Mouse (Mus musculus) layer of hippocampus, postnatal 36 days (tissue): ENCODE measurements at regions not wholly inside any gene's neighbourhood (a gene's known extent, or its start where the extent isn't known, plus 50 kb on each side); places are given as distances from the start of the nearest gene placed in this dataset.

Source experiments
- DNase-seq, 2 experiments: peaks; one replicate each; pipeline ENCODE4 v3.0.0; 2022

DNA sequence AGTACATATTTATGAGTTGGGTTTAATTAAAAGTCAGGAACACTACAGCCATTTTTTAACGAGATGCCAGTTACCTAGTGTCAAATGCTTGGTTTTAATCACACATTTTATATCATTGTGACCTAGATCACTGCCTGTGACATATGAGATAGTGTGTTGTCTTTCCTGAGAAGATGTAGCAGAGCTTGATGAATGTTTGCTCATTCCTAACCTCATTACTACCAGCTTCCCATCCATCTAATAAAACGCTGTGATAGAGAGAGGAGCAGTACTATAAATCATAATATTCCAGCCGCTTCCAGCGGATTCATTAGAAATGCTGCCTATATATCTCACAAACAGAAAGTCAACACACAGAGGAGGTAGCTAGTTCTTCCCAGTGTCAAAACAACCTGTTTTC, 163.6 kb downstream of the Aldoart1 start:
- DNase-seq = no peak

DNA sequence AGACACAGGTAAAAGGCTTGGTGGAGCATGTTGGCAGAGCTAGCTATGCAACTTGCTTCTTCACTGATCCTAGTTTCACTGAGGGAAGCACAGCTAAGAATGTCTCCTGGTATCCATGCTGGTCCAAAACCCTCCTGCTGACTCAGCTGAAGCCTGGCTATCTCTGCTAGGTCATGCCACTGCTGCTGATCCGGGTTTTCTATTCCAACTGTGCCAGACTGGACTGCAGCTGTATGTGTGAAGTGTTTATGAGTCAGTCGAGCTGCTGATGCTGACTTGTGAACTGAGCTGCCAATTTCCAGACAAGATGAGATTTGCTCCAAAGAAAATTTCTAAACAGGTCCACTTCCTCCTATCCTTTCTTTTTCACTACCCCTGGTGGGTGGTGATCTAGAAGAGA, 178.4 kb downstream of the Aldoart1 start:
- no peak for DNase-seq

DNA sequence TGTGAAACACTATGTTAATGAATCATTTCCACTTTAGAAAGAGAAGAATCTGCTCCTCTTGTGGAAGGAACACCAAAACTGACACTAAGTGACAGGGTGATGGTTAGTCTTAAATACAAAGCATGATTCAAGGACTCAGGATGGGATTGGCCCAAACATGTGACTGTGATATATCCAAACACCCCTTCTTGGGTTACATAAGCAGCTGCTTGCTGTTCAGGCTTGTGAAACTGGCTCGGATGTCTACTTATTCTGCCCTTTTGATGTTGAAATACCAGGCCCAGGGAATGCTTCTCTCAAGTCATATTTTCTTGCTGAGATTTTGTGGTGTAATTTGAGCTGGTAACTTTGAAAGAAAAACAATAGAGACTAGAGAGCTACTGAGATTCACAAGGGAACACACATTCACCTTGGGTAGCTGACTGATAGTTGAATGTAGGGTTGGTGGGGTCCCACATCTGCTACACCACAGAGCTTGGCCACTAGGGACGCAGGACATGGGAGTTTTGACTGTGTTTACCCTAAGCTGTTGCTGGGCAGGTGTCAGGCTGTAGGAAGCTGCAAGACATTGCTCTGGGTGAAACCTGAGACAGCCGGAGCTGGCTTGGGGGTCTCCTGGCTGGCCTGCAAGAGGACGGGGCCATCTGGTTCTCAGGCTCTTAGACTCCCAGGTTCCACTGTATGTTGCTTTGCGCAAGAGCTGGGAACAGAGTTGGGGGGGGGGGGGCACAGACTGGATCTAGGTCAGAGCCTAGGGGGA, 180.6 kb downstream of the Aldoart1 start:
- DNase-seq = no peak

DNA sequence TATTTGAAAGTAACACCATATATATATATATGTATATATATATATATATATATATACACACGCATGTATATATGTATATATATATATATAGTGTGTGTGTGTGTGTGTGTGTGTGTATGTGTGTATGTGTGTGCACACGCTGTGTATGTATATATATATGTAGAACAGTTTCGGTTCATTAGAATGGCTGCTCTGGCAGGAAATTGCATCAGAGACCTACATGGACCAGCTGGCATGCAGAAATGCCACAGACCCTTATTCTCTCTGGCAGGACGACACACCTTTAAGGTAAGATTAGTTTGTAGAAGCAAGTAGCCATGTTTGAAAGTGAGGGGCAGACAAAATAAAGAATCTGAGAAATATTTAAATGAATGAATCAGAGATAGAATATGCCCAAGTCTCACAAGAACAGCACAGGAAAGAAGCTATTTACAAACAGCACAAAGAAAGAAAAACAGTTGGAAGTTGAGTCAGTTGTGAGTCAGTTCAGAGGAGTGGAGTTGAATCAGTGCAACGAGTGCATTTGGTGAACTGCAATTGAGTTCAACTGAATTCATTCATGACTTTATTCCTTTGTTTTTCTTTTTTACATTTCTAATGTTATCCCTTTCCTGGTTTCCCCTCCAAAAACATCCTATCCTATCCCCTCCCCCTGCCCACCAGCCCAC, 182.5 kb downstream of the Aldoart1 start:
- DNase-seq = no peak

DNA sequence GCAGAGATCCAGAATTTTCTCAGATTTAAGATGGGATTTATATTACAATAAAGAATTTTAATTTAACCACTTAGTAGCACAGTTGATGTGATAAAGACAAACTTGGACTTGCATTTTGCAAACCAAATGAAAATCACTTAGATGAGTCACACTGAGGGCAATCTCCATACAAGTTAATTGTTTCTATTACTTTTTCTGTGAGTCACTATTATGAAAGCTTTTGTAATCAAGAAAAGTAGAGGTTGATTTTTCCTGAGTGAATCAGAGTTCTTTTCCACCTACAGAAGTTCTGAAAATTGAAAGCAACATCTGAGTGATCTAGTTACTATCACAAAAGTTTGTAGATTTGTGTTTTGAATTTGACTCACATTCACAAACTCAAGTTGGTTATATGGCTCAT, 188.1 kb downstream of the Aldoart1 start:
- no peak for DNase-seq

DNA sequence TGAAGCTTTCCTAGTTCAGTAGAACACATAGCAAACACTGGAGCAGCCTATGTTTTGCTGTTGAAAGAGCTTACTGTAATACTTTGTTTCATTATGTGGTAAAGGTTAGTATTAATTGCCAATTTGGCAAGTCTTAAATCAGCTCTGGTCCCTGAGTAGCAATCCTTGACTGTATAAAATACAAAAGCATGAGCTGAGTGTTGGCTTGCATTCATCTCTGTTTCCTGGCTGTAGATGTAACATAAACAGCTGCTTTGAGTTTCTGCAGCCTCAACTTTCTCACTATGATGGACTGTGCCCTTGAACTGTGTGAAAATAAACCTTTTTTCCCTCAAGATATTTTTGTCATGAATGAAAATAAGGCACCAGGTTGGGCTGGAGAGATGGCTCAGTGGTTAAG, 190.0 kb downstream of the Aldoart1 start:
- no peak for DNase-seq

DNA sequence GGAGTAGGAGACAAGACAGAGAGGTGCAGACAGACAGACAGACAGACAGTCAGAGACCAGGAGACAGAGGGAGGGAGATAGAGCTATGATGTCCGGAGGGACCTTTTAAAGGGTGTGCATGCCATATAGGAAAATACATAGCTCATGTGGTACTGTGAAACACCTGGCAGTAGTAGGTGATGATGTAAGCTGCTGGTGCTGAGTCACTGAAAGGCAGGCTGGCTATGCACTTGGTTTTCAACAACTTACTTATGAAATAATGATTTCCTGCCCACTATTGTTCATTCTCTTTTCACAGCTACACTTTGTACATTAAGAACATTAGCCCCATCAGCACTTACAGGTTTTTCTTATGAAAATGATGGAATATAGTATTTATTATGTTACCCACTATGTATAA, 196.2 kb downstream of the Aldoart1 start:
- no peak for DNase-seq

DNA sequence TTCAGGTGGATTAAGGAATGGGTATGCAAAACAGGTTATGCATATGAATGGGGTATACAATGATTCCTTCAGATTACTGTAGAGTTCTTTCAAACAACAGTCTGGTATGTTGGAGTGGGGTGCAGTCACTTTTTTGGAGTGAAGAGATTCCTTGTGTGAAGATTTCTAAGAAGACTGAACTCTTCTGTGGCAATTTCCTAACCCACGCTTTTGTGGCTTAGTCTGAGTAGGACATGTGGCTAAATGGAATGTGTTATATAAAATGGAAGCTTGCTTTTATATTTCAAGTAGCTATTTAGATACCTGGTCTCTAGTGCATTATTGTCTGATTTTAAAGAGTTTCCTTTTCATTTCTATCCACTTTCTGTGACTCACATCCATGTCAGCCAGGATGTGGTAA, 205.3 kb downstream of the Aldoart1 start:
- no peak for DNase-seq

DNA sequence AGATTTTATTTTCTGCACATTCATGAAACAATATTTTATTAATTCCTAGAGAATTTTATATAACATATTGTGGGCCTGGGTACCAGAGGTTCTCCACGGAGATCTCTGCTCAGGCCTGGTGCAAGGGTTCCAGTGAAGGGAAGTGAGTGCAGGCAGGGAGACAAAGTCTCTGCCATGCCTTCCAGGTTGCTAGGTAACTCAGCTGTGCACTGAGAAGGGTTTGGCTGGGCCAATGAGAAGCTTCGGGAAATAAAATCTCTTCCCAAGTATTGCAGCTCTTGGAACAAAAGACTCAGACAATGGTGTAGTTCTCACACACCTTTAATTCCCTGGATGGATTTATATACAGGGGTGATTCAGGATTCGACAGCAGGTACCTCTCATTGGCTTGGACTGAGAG, 223.0 kb downstream of the Aldoart1 start:
- no peak for DNase-seq

DNA sequence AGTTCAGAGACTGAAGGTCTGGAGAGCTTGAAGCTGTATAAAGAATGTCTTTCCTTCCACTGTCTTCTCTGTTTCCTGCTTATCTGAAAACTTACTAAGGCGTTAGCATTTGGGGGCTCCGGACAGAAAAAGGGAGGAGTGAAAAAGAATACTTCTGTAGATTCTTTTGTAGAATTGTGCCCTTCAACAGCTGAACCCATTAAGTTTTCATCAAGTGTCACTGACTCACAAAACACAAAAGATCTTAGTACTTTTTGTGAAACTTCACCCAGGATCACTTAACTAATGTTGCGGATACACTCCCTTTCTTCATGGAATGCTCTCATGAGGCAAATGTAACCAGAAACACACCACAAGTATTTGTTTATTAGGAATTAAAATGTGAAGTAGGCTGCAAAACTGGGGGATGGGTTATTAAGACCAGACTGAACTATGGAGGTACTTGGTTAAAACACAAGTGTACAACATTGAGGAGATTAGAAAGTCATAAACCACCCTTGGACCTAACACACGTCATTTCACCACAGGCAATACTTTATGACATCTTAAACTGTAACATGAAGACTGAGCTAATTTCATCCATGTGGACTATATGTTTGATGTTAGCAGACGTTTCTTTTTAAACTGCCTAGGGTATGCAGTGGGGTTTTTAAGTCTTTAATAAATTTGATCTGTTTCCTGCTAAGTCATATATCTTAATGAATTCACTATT, 225.1 kb downstream of the Aldoart1 start:
- no peak for DNase-seq

DNA sequence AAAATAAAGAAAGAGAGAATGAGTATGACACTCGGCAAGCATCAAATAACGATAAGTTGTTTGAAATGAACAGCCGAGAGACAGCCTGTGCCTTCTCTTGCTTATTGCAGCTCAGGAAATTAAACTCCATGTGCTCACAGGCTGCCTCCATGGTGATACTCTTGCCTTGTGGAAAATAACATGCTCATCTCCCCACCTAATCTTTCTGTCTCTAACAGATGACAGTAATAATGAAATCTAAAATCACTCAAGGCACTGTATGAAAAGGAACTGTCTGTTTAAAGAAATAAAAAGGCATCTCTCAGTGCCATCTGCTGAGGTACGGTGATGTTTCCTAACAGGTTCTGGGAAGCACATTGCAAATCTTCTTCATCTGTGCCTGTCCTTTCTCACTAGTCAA, 247.3 kb downstream of the Aldoart1 start:
- DNase-seq = peak; percentile 15 to 18

DNA sequence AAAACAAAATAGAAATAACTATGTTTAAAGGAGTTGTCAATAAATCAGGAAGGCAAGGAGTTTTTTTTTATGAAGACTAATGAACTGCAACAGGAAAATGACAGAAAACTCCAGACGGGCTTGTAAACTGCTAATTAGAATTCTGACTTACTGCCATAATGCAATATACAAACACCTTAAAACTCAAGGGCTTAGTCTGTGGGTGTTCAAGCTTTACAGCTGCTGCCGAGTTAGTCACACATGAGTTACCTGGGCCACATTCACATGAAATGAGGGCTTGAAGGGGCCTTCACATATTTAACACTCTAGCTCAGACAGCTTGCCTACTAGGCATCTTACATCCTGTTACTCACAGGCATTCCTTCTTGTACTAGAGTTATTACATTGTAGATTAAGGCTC, 256.9 kb downstream of the Aldoart1 start:
- no peak for DNase-seq

DNA sequence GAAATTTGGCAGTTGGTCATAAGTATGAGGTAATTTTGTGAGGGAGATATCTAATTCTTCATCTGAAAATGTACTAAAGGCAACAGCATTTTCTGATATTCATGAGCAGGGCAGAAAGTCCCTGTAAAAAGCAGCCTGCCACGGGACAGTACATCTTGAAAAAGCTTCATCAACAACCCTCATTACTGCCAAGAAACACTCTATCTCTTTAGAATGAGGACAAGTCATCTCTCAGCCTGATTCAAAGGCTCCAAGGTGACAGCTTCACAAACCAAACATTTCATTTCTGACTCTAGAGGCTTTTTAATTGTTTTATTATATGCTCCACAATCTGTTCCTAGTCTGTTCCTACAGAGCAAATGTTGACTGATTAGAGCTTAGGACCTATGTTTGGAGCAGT, 260.3 kb downstream of the Aldoart1 start:
- DNase-seq = no peak

DNA sequence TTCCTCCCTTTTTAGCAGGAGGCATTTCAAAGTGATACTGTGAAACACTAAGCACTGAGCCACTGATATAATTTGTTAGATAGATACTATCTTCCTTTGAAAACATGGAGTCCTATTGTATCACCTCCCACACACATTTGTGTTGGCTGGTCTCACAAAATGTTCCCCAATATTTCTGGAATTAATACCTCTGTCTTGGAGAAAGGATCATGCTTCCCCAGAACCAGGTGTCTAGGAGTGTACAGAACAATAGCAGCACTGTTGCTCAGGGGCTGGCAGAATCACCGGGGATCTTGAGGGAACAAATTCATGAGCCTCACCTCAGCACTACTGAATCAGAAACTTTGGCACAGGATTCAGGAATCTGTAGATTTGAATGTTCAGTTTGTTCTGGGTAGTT, 277.5 kb downstream of the Aldoart1 start:
- no peak for DNase-seq

DNA sequence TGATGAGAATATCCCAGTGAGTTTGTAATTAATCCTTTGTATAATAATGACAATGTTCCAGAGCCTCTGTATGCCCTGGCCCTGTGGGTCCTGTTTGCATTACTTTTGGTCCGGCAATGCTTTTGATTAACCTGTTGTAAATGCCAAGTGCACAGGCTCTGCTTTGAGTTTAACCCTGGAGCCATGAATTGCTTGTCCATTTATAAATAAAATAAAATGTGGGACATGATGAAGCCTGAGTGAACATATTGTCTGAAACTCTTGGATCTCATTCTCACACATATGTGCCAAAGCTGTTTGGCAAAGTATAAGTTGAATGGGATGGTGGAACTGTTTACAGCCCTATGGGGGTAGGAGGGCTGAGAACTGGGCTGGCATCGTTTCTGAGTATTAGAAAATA, 280.5 kb downstream of the Aldoart1 start:
- DNase-seq = no peak

DNA sequence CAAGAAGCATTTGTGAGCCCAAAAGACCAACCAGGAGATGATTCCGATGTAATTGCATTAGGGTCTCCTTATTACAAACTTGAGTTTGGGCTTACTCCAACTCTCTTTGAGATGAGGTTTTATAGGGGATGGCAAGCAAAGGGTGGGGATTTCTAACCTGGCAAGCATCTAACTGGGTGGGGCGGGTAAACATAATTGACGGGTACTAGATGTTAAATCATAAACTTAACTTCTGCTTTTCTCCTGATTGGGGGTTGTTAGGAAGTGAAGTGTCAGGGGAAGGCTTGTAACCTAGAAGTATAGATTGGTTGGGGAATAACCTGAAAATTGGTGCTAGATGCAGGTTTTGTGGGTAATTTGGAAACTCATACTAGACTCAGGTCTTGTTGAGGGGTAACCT, 287.2 kb downstream of the Aldoart1 start:
- DNase-seq = no peak

DNA sequence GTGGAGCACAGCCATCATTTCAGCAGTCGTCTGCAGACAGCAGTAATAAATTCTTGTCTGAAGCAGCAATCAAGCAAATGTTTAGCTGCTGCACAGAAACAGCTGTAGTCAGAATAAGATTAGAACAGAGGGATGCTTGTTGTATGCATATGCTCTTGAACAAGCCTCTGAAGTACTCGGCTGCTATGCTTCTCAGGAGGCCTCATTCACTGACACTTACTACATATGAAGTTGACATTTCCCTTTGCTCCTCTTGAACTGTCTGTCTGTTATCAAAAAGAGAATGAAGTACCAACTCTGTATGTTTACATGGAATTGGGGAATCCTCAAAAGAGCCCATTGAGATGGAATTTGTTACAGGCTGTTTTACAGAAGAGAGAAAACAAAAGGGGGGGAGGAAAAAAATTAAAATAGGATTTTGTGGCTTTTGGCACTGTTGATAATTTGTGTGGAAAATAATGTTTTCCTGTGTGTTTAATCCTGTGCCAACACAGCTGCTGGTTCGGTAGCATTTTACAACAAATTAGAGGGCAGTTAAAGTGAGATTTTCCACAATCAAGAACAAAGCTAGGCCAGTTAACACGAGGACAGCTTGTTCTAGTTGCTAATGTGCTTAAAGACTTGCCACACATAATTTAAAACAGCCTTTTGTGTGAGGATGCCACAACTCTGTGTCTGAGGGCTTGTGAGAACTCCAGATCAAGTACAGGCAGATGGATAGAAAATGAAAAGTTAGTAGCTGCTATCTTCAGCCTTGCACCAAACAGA, 289.3 kb downstream of the Aldoart1 start:
- DNase-seq = no peak

DNA sequence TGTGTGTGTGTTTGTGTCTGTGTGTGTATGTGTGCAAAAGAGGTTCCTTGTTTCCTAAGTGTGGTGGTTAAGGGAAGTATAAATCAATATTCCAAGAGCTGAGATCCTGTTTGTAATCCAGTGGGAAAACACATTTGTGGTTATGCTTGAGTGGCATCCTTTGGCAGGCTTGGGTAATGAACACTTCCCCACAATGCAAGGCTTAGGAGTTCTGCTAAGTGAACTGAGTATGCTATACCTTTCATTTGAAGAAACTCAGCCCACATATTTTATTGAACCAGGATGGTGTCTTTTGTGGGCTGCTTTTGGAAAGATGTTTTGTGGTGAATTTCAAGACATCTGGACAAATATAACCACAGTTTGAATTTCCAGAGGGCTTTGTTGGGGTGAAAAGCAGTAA, 298.2 kb downstream of the Aldoart1 start:
- DNase-seq = no peak

DNA sequence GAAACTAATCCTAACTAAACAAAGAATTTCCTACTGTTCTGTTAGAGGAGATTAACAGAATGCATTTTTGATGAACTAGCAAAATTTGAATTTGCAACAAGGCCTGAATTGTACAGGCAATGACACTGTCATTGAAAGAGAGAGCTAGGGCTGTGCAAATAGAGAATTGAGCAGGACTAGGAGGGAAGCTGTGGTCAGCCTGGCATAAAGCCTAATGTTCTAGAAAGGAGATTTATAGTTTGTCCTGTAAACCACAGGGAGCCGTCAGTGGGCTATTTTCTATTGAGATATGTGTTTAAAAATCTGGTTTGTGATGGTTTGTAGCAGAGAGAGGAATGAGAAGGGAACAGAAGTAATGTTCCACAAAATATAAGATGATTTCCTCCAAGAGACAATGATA, 317.9 kb downstream of the Aldoart1 start:
- DNase-seq = no peak

DNA sequence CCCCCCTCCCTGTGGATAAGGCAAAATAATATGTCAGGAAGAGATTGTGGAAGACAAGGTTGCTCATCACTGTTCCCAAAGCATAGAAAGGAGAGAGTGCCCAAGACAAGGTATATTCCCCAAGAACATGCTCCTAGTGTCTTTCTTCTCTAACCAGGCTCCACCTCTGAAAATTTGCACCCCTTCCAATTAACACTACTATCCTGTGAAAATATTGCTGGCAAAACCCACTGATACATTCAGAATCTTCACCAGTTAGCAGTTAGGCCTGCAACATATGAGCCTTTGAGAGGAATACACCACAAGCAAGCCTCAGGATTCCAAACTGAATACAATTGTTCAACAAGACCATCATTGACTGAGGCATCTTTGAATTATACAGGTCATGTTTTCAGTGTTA, 323.9 kb upstream of the Tle1 start:
- DNase-seq = no peak

DNA sequence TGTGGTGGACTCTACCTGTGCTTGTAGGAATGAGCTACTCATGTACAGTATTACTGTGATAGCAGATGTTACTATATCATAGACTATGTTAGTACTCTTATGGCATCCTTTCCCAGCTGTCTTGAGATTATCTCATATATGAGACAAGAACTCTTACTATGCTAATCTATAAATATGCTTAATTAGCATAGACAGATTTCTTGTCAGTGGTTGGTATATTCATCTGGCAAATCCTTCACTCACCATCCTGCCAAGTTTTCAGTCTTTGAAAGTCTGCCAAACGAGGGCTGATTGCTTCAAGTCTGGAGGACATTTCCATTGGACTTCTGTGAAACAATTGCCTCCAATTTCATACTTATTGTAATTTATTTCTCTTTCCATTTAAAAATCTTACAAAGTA, 323.4 kb upstream of the Tle1 start:
- DNase-seq = peak; percentile 29 to 33

DNA sequence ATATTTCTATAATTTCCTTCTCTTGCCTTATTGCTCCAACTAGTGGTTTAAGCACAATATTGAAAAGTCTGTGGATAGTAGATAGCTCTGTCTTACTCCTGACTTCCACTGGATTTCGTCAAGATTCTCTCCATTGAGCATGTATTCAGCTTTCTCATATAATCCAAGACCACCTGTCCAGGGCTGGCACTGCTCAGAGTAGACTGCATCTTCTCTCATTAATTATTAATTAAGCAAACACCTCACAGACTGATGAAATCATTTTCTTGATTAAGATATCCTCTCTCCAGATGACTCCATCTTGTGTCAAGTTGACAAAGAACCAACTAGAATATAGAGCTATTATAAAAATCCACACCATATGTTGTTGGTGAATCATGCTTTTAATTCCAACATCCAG, 310.5 kb upstream of the Tle1 start:
- DNase-seq = no peak

DNA sequence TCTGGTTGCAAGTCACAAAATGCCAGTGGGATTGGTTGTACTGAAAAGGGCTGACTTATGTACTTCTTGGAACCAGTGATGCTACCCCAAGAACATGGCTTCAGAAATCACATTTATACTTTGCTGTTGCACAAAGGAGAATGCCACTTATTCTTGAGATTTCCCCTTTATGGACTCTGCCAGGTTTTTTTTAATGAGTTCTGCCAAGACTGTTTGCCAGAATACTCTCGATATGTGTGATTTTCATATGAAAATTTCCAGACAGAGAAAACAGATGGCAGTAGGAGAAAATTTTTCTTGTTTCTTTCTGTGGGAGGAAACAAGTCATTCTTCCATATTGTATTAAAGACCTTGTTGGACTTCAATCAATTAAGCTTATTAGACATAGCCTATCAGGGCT, 281.0 kb upstream of the Tle1 start:
- DNase-seq = no peak
